Mouse (Mus musculus): ENCODE measurements around the gene Runx1. TPM values are rescaled to one million over a fixed set of nuclear protein-coding genes. Genes with fewer than 3 reads are reported as not detected.

Runx1 gene
- polyA plus RNA-seq (2012; rRNA removed; ENCODE audit: low replicate concordance): 2.9 and 4.9 TPM in 2 replicates

DNA sequence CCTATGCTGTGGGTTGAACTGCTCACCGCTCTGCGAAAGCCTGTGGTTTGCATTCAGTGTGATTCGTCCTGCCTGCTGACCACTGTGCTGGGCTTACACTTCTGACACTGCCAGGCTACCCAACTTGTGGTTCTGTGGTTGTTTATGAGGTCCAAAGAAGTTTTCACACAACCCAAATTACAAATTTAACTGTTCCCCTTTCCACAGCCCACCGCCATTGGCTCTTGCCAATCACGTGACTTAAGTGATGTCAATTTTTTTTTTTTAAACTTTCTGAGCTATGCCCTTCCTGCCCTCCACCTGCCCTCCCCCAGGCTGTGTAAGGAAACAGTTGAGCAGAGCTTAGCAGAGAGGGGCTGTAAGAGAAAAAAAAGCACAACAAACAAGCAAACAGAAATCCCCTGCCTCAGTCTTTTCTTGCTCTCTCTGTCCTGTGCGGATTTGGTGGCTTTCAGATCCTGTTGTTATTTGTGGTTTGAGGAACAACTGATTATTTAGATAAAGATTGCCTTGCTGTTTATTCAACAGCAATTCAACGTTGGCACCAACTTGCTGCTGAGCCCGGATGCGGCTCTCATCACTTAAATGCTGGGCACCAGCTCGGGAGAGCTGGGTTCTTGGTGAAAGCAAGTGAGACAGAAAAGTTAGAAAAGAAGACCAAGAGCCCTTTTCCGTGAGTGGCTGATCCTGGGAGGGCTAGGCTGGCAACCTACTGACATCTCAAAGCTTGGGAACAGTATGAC is at the start of gene Runx1:
Gene Runx1, minus strand, starts transcription at position 242 of the 743 bp plus-strand sequence.

